Mouse (Mus musculus): ENCODE data around the gene Zfp945. TPM values are rescaled to one million over a fixed set of nuclear protein-coding genes. Genes with fewer than 3 reads are reported as not detected.
"Not testable (repeated sequence)": the region's sequence is repeated elsewhere in the genome, so short reads cannot be mapped to it uniquely, and the experiment has no call there.

Gene Zfp945
- total RNA-seq (2021): 1 to 10 TPM; 7.1 to 9.8 TPM
- long read RNA-seq, experiment 1: 0 reads
- long read RNA-seq, experiment 2, full-length matches to known transcripts: 4 of 6 reads
- long read RNA-seq, experiment 2, partial matches to known transcripts: 0 of 6 reads
- long read RNA-seq, experiment 2, other reads (novel, unspliced or antisense): 2 of 6 reads

- peak; percentile 58 for DNase-seq (ENCODE audit: low spot score in 2 of 2)
Observed at GRCm38 (mm10) chr17:22866845-22867481, at the start of gene Zfp945. TSS of gene Zfp945 (minus strand) at chr17:22867134.

GRCm38 (mm10) chr17:22888302-22888701, 21.4 kb upstream of the Zfp945 start:
- no peak for DNase-seq (ENCODE audit: low spot score in 2 of 2)

- DNase-seq (ENCODE audit: low spot score in 2 of 2): no peak
Observed at GRCm38 (mm10) chr17:22884059-22884698, 17.2 kb upstream of the Zfp945 start.

GRCm38 (mm10) chr17:22877427-22878307, 10.7 kb upstream of the Zfp945 start:
- DNase-seq (ENCODE audit: low spot score in 2 of 2): no peak

- no peak for DNase-seq (ENCODE audit: low spot score in 2 of 2)
Observed at GRCm38 (mm10) chr17:22876316-22876715, 9.4 kb upstream of the Zfp945 start.

GRCm38 (mm10) chr17:22875549-22875948, 8.6 kb upstream of the Zfp945 start:
- DNase-seq (ENCODE audit: low spot score in 2 of 2): not testable (repeated sequence)

- DNase-seq (ENCODE audit: low spot score in 2 of 2): peak in 1 of 2 experiments; percentile 8
Observed at GRCm38 (mm10) chr17:22866421-22866844, 501 bp downstream of the Zfp945 start.

GRCm38 (mm10) chr17:22821166-22821565, 45.8 kb downstream of the Zfp945 start:
- no peak for DNase-seq (ENCODE audit: low spot score in 2 of 2)

- no peak for DNase-seq (ENCODE audit: low spot score in 2 of 2)
Observed at GRCm38 (mm10) chr17:22818199-22818595, 48.7 kb downstream of the Zfp945 start.

GRCm38 (mm10) chr17:22817471-22818198, 49.3 kb downstream of the Zfp945 start:
- peak; percentile 42 to 43 for DNase-seq (ENCODE audit: low spot score in 2 of 2)

- DNase-seq (ENCODE audit: low spot score in 2 of 2): no peak
Observed at GRCm38 (mm10) chr17:22799707-22800106, 67.2 kb downstream of the Zfp945 start.

Other genes starting within 250 kb of the Zfp945 start
- not detected for gene Vmn2r113, start 75.8 kb upstream of the Zfp945 start, total RNA-seq (2021)
- gene Vmn2r-ps130, start 194.0 kb upstream of the Zfp945 start, total RNA-seq (2021): not detected